Mouse (Mus musculus) E14TG2a.4 (cell line): ENCODE data around the gene Hs3st4.

Experiments used
- CTCF ChIP-seq: conservative IDR thresholded peaks from 2 replicates; pipeline ENCODE4 v1.5.1; 2014; ENCODE audit warnings: low read length
- NANOG ChIP-seq: IDR thresholded peaks from 2 replicates; pipeline ENCODE4 v1.6.1; 2014; ENCODE audit warnings: borderline replicate concordance, low read length, mixed read lengths

DNA sequence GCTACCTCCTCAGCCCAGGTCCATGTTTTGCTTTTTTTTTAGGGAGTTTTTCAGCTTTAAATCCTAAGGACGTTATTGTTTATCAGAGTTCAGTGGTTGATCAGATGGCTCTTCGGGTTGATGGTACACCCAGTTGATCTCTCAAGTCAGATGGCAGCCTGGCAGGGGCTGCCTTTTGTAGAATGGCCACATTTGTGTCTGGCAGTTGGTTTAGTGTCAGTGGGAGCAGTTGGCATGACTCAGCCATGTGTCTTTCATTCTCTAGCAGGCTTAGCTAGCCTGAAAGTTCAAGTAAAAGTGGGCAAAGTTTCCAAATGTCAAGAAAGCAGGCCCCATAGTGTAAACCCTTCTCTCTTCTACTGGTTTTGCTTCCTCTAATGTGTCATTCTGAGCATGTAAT, 186.1 kb downstream of the Hs3st4 start:
- no peak for TF ChIP-seq CTCF
- no peak for TF ChIP-seq NANOG
